Mouse (Mus musculus) MEL (cell line): ENCODE measurements around the gene Pln. TPM values are rescaled to one million over a fixed set of nuclear protein-coding genes. Genes with fewer than 3 reads are reported as not detected.
A peak's percentile ranks its signal among the peaks of the same experiment; 100 is the strongest.

Source experiments
- DNase-seq: peaks from one replicate; pipeline ENCODE4 v3.0.0; 2011; ENCODE audit warnings: low read depth, low spot score
- H3K27ac ChIP-seq: 2 replicates; pipeline ENCODE4 v1.5.1; 2012; ENCODE audit warnings: low read depth, mild to moderate bottlenecking, control low read depth, low read length, moderate library complexity; ENCODE audit not compliant: control insufficient read depth
- H3K27me3 ChIP-seq, 2 experiments: fragments of 150-350 bp in 1 of 2; sonication (generic) in 1 of 2; 2 replicates each; pipeline ENCODE4 v1.6.1; 2012; ENCODE audit warnings: low read length in 2 of 2, mild to moderate bottlenecking in 2 of 2, improper control_type of control experiment in 1 of 2, moderate library complexity in 1 of 2; ENCODE audit not compliant: insufficient read depth in 2 of 2, control insufficient read depth in 1 of 2
- H3K36me3 ChIP-seq, 2 experiments: 2 replicates each; pipeline ENCODE4 v1.6.1; 2012 to 2014; ENCODE audit warnings: low read length in 2 of 2, improper control_type of control experiment in 1 of 2, inconsistent platforms in 1 of 2, mild to moderate bottlenecking in 1 of 2; ENCODE audit not compliant: insufficient read depth in 2 of 2, control insufficient read depth in 1 of 2
- H3K4me1 ChIP-seq, 2 experiments: fragments of 150-350 bp in 1 of 2; sonication (generic) in 1 of 2; 2 replicates each; pipeline ENCODE4 v1.6.1; 2012; ENCODE audit warnings: low read length in 2 of 2, improper control_type of control experiment in 1 of 2, mild to moderate bottlenecking in 1 of 2; ENCODE audit not compliant: insufficient read depth in 2 of 2, control insufficient read depth in 1 of 2
- H3K4me3 ChIP-seq, 2 experiments: fragments of 150-350 bp in 1 of 2; sonication (generic) in 1 of 2; 2 replicates each; pipeline ENCODE4 v1.5.1; 2012; ENCODE audit warnings: low read depth in 2 of 2, low read length in 2 of 2, mild to moderate bottlenecking in 2 of 2, moderate library complexity in 2 of 2, control low read depth in 1 of 2, improper control_type of control experiment in 1 of 2; ENCODE audit not compliant: control insufficient read depth in 1 of 2, insufficient read depth in 1 of 2
- H3K79me2 ChIP-seq: 2 replicates; pipeline ENCODE4 v1.6.1; 2012; ENCODE audit warnings: mild to moderate bottlenecking, low read length, moderate library complexity; ENCODE audit not compliant: control insufficient read depth, poor library complexity, insufficient read depth
- H3K9ac ChIP-seq: 2 replicates; pipeline ENCODE4 v1.6.1; 2012; ENCODE audit warnings: low read depth, mild to moderate bottlenecking, control low read depth, low read length, moderate library complexity; ENCODE audit not compliant: control insufficient read depth, poor library complexity, severe bottlenecking
- H3K9me3 ChIP-seq: fragments of 150-350 bp; sonication (generic); replicated peaks from 2 replicates; pipeline ENCODE4 v1.6.1; 2012; ENCODE audit warnings: mild to moderate bottlenecking, low read length, improper control_type of control experiment, moderate library complexity; ENCODE audit not compliant: insufficient read depth
- BHLHE40 ChIP-seq: IDR thresholded peaks from 2 replicates; pipeline ENCODE4 v1.6.1; 2012; ENCODE audit warnings: low read depth, mild to moderate bottlenecking, inconsistent platforms, low read length, improper control_type of control experiment, borderline replicate concordance
- CHD1 ChIP-seq: IDR thresholded peaks from 2 replicates; pipeline ENCODE4 v1.6.1; 2012; ENCODE audit warnings: low read depth, mild to moderate bottlenecking, inconsistent platforms, low read length, improper control_type of control experiment
- CHD2 ChIP-seq: IDR thresholded peaks from 2 replicates; pipeline ENCODE4 v1.6.1; 2011; ENCODE audit warnings: low read length, improper control_type of control experiment
- CTCF ChIP-seq, 3 experiments: IDR thresholded peaks in 2 of 3; conservative IDR thresholded peaks in 1 of 3; 2 replicates each; pipeline ENCODE4 v1.5.1; 2011 to 2012; ENCODE audit warnings: low read length in 3 of 3, low read depth in 2 of 3, mild to moderate bottlenecking in 2 of 3, improper control_type of control experiment in 1 of 3, inconsistent platforms in 1 of 3, mixed read lengths in 1 of 3, moderate library complexity in 1 of 3; ENCODE audit not compliant: control insufficient read depth in 1 of 3, insufficient read depth in 1 of 3, poor library complexity in 1 of 3, severe bottlenecking in 1 of 3
- E2F4 ChIP-seq: IDR thresholded peaks from 2 replicates; pipeline ENCODE4 v1.6.1; 2011; ENCODE audit warnings: low read depth, low read length, improper control_type of control experiment, borderline replicate concordance
- EP300 ChIP-seq, 2 experiments: IDR thresholded peaks; 2 replicates each; pipeline ENCODE4 v1.6.1; 2011; ENCODE audit warnings: improper control_type of control experiment in 2 of 2, low read length in 2 of 2, low read depth in 1 of 2, mild to moderate bottlenecking in 1 of 2
- GABPA ChIP-seq: IDR thresholded peaks from 2 replicates; pipeline ENCODE4 v1.6.1; 2012; ENCODE audit warnings: low read depth, mild to moderate bottlenecking, inconsistent platforms, low read length, improper control_type of control experiment, moderate library complexity
- HCFC1 ChIP-seq: IDR thresholded peaks from 2 replicates; pipeline ENCODE4 v1.6.1; 2012; ENCODE audit warnings: low read depth, mild to moderate bottlenecking, inconsistent platforms, low read length, improper control_type of control experiment, moderate library complexity
- JUND ChIP-seq: IDR thresholded peaks from 2 replicates; pipeline ENCODE4 v1.6.1; 2011; ENCODE audit warnings: low read depth, mild to moderate bottlenecking, improper control_type of control experiment, low read length
- MAFK ChIP-seq: IDR thresholded peaks from 2 replicates; pipeline ENCODE4 v1.6.1; 2011; ENCODE audit warnings: low read depth, mild to moderate bottlenecking, low read length, improper control_type of control experiment, borderline replicate concordance
- MAX ChIP-seq: IDR thresholded peaks from 2 replicates; pipeline ENCODE4 v1.6.1; 2011; ENCODE audit warnings: low read length, improper control_type of control experiment
- MXI1 ChIP-seq: IDR thresholded peaks from 2 replicates; pipeline ENCODE4 v1.6.1; 2011; ENCODE audit warnings: mild to moderate bottlenecking, low read depth, low read length, improper control_type of control experiment
- MYB ChIP-seq: IDR thresholded peaks from 2 replicates; pipeline ENCODE4 v1.6.1; 2011; ENCODE audit warnings: mild to moderate bottlenecking, low read depth, low read length, improper control_type of control experiment
- MYC ChIP-seq: IDR thresholded peaks from 2 replicates; pipeline ENCODE4 v1.6.1; 2011; ENCODE audit warnings: low read depth, mild to moderate bottlenecking, low read length, improper control_type of control experiment, moderate library complexity
- NELFE ChIP-seq: IDR thresholded peaks from 2 replicates; pipeline ENCODE4 v1.6.1; 2011; ENCODE audit warnings: low read depth, low read length, improper control_type of control experiment
- NRF1 ChIP-seq: IDR thresholded peaks from 2 replicates; pipeline ENCODE4 v1.6.1; 2014; ENCODE audit warnings: low read depth, mild to moderate bottlenecking, inconsistent platforms, low read length, improper control_type of control experiment, moderate library complexity; ENCODE audit not compliant: poor library complexity, insufficient read depth, severe bottlenecking
- POLR2A ChIP-seq, 2 experiments: IDR thresholded peaks; 2 replicates each; pipeline ENCODE4 v1.6.1; 2011 to 2012; ENCODE audit warnings: low read length in 2 of 2, mild to moderate bottlenecking in 2 of 2, control low read depth in 1 of 2, improper control_type of control experiment in 1 of 2, low read depth in 1 of 2, moderate library complexity in 1 of 2; ENCODE audit not compliant: control insufficient read depth in 1 of 2, insufficient read depth in 1 of 2, poor library complexity in 1 of 2
- POLR2AphosphoS2 ChIP-seq: IDR thresholded peaks from 2 replicates; pipeline ENCODE4 v1.6.1; 2011; ENCODE audit warnings: low read length, improper control_type of control experiment
- POLR2AphosphoS5 ChIP-seq: IDR thresholded peaks from 2 replicates; pipeline ENCODE4 v1.6.1; 2012; ENCODE audit warnings: low read depth, borderline replicate concordance, mild to moderate bottlenecking, inconsistent platforms, low read length, moderate library complexity, mixed read lengths
- RAD21 ChIP-seq: IDR thresholded peaks from 2 replicates; pipeline ENCODE4 v1.6.1; 2011; ENCODE audit warnings: mild to moderate bottlenecking, low read depth, low read length, improper control_type of control experiment
- RCOR1 ChIP-seq: IDR thresholded peaks from 2 replicates; pipeline ENCODE4 v1.6.1; 2012; ENCODE audit warnings: low read depth, mild to moderate bottlenecking, inconsistent platforms, low read length, improper control_type of control experiment
- TBP ChIP-seq: IDR thresholded peaks from 2 replicates; pipeline ENCODE4 v1.8.0; 2011; ENCODE audit warnings: low read depth, low read length, improper control_type of control experiment
- TCF12 ChIP-seq: IDR thresholded peaks from 2 replicates; pipeline ENCODE4 v1.6.1; 2014; ENCODE audit warnings: low read depth, mild to moderate bottlenecking, inconsistent platforms, low read length, improper control_type of control experiment, moderate library complexity
- UBTF ChIP-seq: IDR thresholded peaks from 2 replicates; pipeline ENCODE4 v1.6.1; 2012; ENCODE audit warnings: low read depth, mild to moderate bottlenecking, inconsistent platforms, low read length, improper control_type of control experiment, moderate library complexity, borderline replicate concordance; ENCODE audit not compliant: insufficient read depth
- USF1 ChIP-seq: IDR thresholded peaks from 2 replicates; pipeline ENCODE4 v1.6.1; 2014; ENCODE audit warnings: low read depth, mild to moderate bottlenecking, inconsistent platforms, low read length, improper control_type of control experiment, moderate library complexity
- USF2 ChIP-seq, 2 experiments: IDR thresholded peaks; 2 replicates each; pipeline ENCODE4 v1.6.1; 2011 to 2012; ENCODE audit warnings: improper control_type of control experiment in 2 of 2, low read length in 2 of 2, borderline replicate concordance in 1 of 2, inconsistent platforms in 1 of 2, low read depth in 1 of 2, mild to moderate bottlenecking in 1 of 2; ENCODE audit not compliant: insufficient read depth in 1 of 2
- ZKSCAN1 ChIP-seq: IDR thresholded peaks from 2 replicates; pipeline ENCODE4 v1.6.1; 2012; ENCODE audit warnings: low read depth, mild to moderate bottlenecking, inconsistent platforms, low read length, improper control_type of control experiment, moderate library complexity
- ZNF384 ChIP-seq: IDR thresholded peaks from 2 replicates; pipeline ENCODE4 v1.6.1; 2012; ENCODE audit warnings: low read depth, mild to moderate bottlenecking, inconsistent platforms, low read length, improper control_type of control experiment
- polyA plus RNA-seq, 2 experiments: library from polyadenylated mRNA; stranded (reverse) in 1 of 2; unstranded in 1 of 2; fragments of >175 nt in 1 of 2; fragments of >200 nt in 1 of 2; gene quantifications; 2 replicates each; pipeline versions ENCODE4 v1.2.1 to v1.2.4; 2012; ENCODE audit warnings: low replicate concordance in 2 of 2, low read depth in 1 of 2; ENCODE audit not compliant: insufficient read length in 2 of 2, insufficient read depth in 1 of 2, missing spikeins in 1 of 2
- total RNA-seq: library from RNA; depleted of rRNA; stranded (reverse); fragments of 300-350 nt; gene quantifications from 2 replicates; pipeline ENCODE4 v1.2.3, GENCODE M21; 2012

The Pln gene
- total and polyA plus RNA-seq, 3 experiments: 0.22 to 1.3 TPM; not detected in 1

DNA sequence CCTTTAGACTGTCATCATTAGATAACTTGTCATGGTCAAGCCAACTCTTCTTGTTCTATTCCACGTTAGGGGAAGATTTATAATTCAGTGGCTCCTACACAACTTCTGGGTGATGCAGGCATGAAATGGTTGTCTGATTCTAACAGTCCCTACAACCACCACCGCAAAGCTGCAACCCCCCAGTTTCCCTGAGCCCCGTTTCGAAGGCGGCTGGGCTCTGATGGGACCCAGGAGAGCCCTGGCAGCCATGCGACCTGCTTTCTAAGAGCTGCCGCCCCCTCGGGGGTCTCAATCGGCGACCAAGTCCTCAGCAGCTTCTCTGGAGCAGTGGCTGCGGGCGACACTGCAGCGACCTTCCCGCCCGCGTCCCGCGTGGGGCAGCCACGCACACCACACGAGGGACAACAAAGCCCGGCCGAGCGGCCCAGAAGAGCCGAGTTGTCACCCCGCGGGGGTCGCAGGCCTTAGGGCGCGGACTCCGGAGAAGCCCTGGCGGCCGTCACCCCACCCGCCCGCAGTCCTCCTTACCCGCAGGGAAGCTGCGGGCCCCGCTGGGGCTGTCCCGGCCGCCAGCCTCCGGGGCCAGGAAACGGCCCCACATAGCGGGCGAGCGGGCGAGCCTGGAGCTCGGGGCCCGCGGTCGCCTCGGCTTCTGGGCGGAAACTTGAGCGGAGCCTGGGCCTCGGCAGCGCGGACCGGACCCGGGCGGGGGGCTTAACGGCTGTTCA, 41.7 kb downstream of the Pln start:
- Histone ChIP-seq H3K27ac (peak overlapping the region; percentile 14; the same call in 1 of the 2 replicates), H3K27me3 (no peaks in the 10 kb centered on the region), H3K9me3 (no peaks in the 10 kb centered on the region), H3K4me1 (peaks cover 0 to 7% of the 10 kb centered on the region in 2 experiments; a peak in 2 of 4 replicates), H3K4me3 (peak overlapping the region; percentile 65 to 80), H3K36me3 (peaks cover 0 to 13% of the 10 kb centered on the region in 2 experiments; a peak in 2 of 4 replicates)
- peak; percentile 58 for DNase-seq
- TF ChIP-seq EP300 (IDR thresholded peaks at IDR 0.05; ENCODE audit: low read depth in 1 of 2, low read length in 2 of 2): no peak
- TF ChIP-seq JUND: no peak
- peak; percentile 23; the same call in 1 of the 2 replicates for TF ChIP-seq MAX
- TF ChIP-seq MXI1: peak; percentile 21; the same call in 1 of the 2 replicates
- peak in 1 of 2 experiments; percentile 8; a peak in 1 of 4 replicates for TF ChIP-seq POLR2A (IDR thresholded peaks at IDR 0.05; ENCODE audit: control insufficient read depth in 1 of 2, insufficient read depth in 1 of 2, low read depth in 1 of 2, low read length in 2 of 2, poor library complexity in 1 of 2)
- TF ChIP-seq CHD1: peak; percentile 42; the same call in 1 of the 2 replicates
- TF ChIP-seq TBP: no peak
- no peak for TF ChIP-seq POLR2AphosphoS2
- TF ChIP-seq BHLHE40: no peak
- peak; percentile 97 for TF ChIP-seq UBTF
- TF ChIP-seq, all 39 proteins: peak for 5
- Histone ChIP-seq H3K9ac (peak overlapping the region; percentile 85), H3K79me2 (peaks cover 6% of the 10 kb centered on the region)

DNA sequence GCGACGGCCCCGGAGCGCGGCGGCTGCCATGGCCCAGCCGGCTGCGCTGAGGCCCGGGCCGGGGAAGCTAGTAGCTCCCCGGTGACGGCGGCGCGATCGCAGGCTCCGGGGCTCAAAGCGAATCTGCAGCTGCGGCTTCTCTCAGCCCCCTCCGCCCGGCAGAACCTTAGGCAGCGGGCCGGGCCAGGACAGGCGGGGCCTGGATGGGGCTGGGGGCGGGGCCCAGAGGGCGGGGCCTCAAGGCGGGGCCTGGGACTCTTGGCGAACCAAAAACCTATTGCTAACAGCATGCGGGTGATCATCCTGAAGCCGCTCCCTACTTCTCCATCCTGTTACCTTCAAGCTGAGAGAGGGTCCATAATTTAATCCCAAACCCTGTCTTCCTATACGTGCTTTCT, 42.2 kb downstream of the Pln start, which contains the start of gene Cep85l:
TSS of gene Cep85l (minus strand) at position 239 of the 398 bp plus-strand sequence.
- H3K4me1 ChIP-seq: peaks cover 0 to 7% of the 10 kb centered on the region in 2 experiments; a peak in 2 of 4 replicates
- H3K27ac ChIP-seq: peak within 1 kb of the TSS; percentile 14; the same call in 1 of the 2 replicates
- DNase-seq: peak; percentile 91
- no peaks in the 10 kb centered on the region for H3K27me3 ChIP-seq
- H3K79me2 ChIP-seq: peaks cover 6% of the 10 kb centered on the region
- H3K4me3 ChIP-seq: peak within 1 kb of the TSS; percentile 65 to 80
- H3K9ac ChIP-seq: peak within 1 kb of the TSS; percentile 85
- peaks cover 0 to 13% of the 10 kb centered on the region in 2 experiments; a peak in 2 of 4 replicates for H3K36me3 ChIP-seq
- no peaks in the 10 kb centered on the region for H3K9me3 ChIP-seq
- TF ChIP-seq POLR2A (IDR thresholded peaks at IDR 0.05; ENCODE audit: control insufficient read depth in 1 of 2, insufficient read depth in 1 of 2, low read depth in 1 of 2, low read length in 2 of 2, poor library complexity in 1 of 2) (peak; percentile 51; a peak in 2 of 4 replicates), MAX (no peak), CTCF (IDR thresholded peaks at IDR 0.05 in 2 of 3, conservative IDR thresholded peaks at IDR 0.05 in 1 of 3; ENCODE audit: control insufficient read depth in 1 of 3, insufficient read depth in 1 of 3, low read depth in 2 of 3, low read length in 3 of 3, poor library complexity in 1 of 3, severe bottlenecking in 1 of 3) (no peak), MYC (no peak), NELFE (peak; percentile 59), CHD2 (no peak), UBTF (peak; percentile 11; the same call in 1 of the 2 replicates), ZNF384 (no peak), GABPA (no peak), RCOR1 (no peak), TBP (no peak), NRF1 (no peak), MAFK (no peak), BHLHE40 (no peak), E2F4 (no peak), HCFC1 (0 out of 2 replicates have a peak, but pooled peaks have one; percentile 18), MYB (no peak), POLR2AphosphoS2 (no peak; the same call in 1 of the 2 replicates), RAD21 (no peak), POLR2AphosphoS5 (no peak), TCF12 (no peak; the same call in 1 of the 2 replicates), ZKSCAN1 (no peak), MXI1 (no peak), CHD1 (no peak), USF2 (IDR thresholded peaks at IDR 0.05; ENCODE audit: borderline replicate concordance in 1 of 2, insufficient read depth in 1 of 2, low read depth in 1 of 2, low read length in 2 of 2) (no peak), USF1 (no peak)
